Mouse (Mus musculus) intestine, embryonic 16.5 days (tissue): ENCODE measurements at regions not wholly inside any gene's neighbourhood (a gene's known extent, or its start where the extent isn't known, plus 50 kb on each side); places are given as distances from the start of the nearest gene placed in this dataset.

Experiments used
- ATAC-seq: fragments of 200-750 bp; cut with Nextera tagmentation; 2 replicates; pipeline ENCODE4 v1.8.0; 2017; ENCODE audit warnings: moderate TSS enrichment, moderate library complexity
- H3K27ac ChIP-seq: fragments of 300-500 bp; sonication (generic); 2 replicates; pipeline ENCODE4 v1.5.1; 2014; ENCODE audit warnings: mild to moderate bottlenecking, low read length
- H3K27me3 ChIP-seq: fragments of 300-500 bp; sonication (generic); replicated peaks from 2 replicates; pipeline ENCODE4 v1.6.1; 2014; ENCODE audit warnings: low read length, control low read depth, mixed read lengths; ENCODE audit not compliant: control insufficient read depth, insufficient read depth
- H3K36me3 ChIP-seq: fragments of 300-500 bp; sonication (generic); 2 replicates; pipeline ENCODE4 v1.6.1; 2014; ENCODE audit warnings: low read length, control low read depth; ENCODE audit not compliant: control insufficient read depth, insufficient read depth
- H3K4me1 ChIP-seq: fragments of 300-500 bp; sonication (generic); 2 replicates; pipeline ENCODE4 v1.6.1; 2014; ENCODE audit warnings: low read length, control low read depth, mixed read lengths; ENCODE audit not compliant: control insufficient read depth, insufficient read depth
- H3K4me2 ChIP-seq: fragments of 300-500 bp; sonication (generic); 2 replicates; pipeline ENCODE4 v1.6.1; 2014; ENCODE audit warnings: low read depth, low read length, control low read depth
- H3K4me3 ChIP-seq: fragments of 300-500 bp; sonication (generic); 2 replicates; pipeline ENCODE4 v1.5.1; 2014; ENCODE audit warnings: mild to moderate bottlenecking, low read length
- H3K9ac ChIP-seq: fragments of 300-500 bp; sonication (generic); 2 replicates; pipeline ENCODE4 v1.6.1; 2014; ENCODE audit warnings: low read depth, low read length
- H3K9me3 ChIP-seq: fragments of 300-500 bp; sonication (generic); 2 replicates; pipeline ENCODE4 v1.6.1; 2016; ENCODE audit warnings: low read length, control low read depth; ENCODE audit not compliant: control insufficient read depth
- WGBS: fragments of 180-500 bp; shearing (Covaris S2); extraction: QIAGEN DNeasy Blood & Tissue Kit; methylation state at CpG from one replicate; pipeline ENCODE4 v1.1.7; 2014; 5-methylcytosine and 5-hydroxymethylcytosine counted together

DNA sequence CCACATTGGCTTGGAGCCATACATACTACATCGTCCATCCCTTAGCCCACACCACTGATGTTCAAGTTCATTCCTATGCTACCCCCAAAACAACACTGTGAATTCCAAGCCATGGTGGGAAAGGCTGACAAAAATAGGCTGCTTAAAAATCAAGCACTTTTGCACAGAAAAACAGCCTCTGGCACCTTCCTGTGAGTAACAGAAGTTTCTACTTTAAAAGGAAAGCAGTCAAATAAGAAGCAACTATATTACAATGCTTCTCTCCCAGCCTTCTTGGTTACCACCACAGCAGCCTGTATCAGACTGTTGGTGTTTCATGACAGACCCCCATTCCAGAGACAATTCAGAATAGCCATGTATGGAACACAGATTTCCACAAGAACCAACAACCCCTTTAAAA is 890.4 kb upstream of the Gm7489 start:
- Histone ChIP-seq H3K4me1 (no peaks in the 10 kb centered on the region), H3K9me3 (no peaks in the 10 kb centered on the region), H3K9ac (no peak overlapping the region), H3K36me3 (no peaks in the 10 kb centered on the region), H3K27ac (no peak overlapping the region), H3K27me3 (no peaks in the 10 kb centered on the region), H3K4me3 (no peak overlapping the region), H3K4me2 (no peak overlapping the region)
- 76% methylated on average over 1 of the region's 1 CpGs for WGBS
- no peak for ATAC-seq

DNA sequence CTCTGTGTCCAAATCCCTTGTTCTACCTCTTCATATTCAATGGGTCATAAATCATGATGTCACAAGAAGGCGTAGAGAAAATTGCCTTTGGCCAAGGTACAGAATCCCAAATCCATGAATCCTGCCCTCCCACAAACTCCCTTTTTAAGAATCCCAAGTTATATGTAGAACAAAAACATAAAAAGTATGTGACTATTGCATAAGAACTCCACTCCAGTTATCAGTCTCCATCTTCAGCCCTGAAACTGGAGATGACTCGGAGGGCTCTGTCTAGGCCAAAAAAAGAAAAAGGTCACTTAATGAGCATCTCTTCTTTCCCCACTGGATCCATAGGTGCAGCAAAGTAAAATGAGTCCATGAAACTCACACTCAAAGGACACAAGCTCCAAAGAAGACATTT is 885.5 kb upstream of the Gm7489 start:
- Histone ChIP-seq H3K9me3 (no peaks in the 10 kb centered on the region), H3K9ac (no peak overlapping the region), H3K27ac (no peak overlapping the region), H3K36me3 (no peaks in the 10 kb centered on the region), H3K4me3 (no peak overlapping the region), H3K4me1 (no peaks in the 10 kb centered on the region), H3K4me2 (no peak overlapping the region), H3K27me3 (no peaks in the 10 kb centered on the region)
- no peak for ATAC-seq
- 90% methylated on average over 2 of the region's 2 CpGs for WGBS

DNA sequence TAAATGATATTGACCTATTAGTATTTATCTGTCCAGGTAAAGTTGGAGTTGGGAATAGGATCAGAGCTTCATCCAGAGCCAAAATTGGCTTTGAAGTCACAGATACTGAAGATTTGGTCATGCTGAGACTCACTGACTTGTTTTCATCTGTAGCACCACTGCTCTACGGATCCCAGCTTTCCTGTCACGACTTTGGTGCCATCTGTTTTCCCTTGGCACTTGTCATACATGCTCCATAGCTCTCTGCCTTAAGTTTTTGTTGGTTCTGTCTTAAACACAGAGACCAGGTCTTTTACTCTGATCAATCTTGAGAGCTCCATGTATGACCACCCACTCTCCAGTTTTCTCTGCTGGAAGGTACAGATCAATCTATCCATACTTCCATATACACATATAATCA is 884.9 kb upstream of the Gm7489 start:
- Histone ChIP-seq H3K4me3 (no peak overlapping the region), H3K36me3 (no peaks in the 10 kb centered on the region), H3K27ac (no peak overlapping the region), H3K27me3 (no peaks in the 10 kb centered on the region), H3K4me2 (no peak overlapping the region), H3K9me3 (no peaks in the 10 kb centered on the region), H3K9ac (no peak overlapping the region), H3K4me1 (no peaks in the 10 kb centered on the region)
- WGBS: 74% methylated on average over 2 of the region's 2 CpGs
- no peak for ATAC-seq

DNA sequence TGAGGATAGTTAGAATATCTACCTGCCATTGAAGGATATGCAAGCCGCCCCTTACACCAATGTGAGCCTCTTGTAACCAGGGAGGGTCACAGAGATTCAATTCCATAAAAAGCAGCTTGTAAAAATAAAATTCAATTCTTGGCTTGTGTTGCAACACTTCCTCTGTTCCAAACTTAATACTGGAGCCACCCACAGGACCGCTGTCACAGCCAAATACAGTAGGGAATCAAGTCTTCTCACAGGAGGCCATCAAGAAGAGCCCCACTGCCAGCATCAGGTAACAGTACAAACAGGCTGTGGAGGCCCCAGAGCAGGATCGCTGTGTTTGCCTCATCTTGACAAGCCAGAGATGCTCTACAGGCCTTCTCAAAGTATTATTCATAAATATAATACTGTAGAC is 883.3 kb upstream of the Gm7489 start:
- Histone ChIP-seq H3K4me3 (no peak overlapping the region), H3K36me3 (no peaks in the 10 kb centered on the region), H3K9me3 (no peaks in the 10 kb centered on the region), H3K27me3 (no peaks in the 10 kb centered on the region), H3K4me1 (no peaks in the 10 kb centered on the region), H3K27ac (no peak overlapping the region), H3K4me2 (no peak overlapping the region), H3K9ac (no peak overlapping the region)
- ATAC-seq: 0 out of 2 replicates have a peak, but pooled peaks have one; percentile 33
- 76% methylated on average over 3 of the region's 3 CpGs for WGBS

DNA sequence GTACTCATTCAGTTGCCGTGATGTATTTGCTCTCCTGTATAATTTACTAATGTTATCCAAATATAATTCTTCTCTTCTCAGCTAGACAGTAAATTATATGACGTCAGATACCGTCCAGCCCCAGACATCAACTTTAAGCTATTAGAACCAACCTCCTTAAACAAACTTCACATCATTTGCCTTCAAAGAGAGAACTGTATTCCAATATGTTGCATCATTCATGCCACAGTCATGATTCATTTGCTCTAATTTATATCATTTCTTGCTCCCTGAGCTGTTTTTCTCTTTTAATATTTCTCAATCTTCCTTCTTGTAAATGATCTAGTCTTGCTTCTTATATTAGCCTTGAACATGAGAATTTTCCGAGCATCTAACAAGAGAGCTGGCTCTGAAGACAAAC is 882.7 kb upstream of the Gm7489 start:
- no peaks in the 10 kb centered on the region for H3K9me3 ChIP-seq
- H3K9ac ChIP-seq: no peak overlapping the region
- H3K4me2 ChIP-seq: no peak overlapping the region
- ATAC-seq: no peak
- no peak overlapping the region for H3K27ac ChIP-seq
- no peaks in the 10 kb centered on the region for H3K36me3 ChIP-seq
- no peaks in the 10 kb centered on the region for H3K4me1 ChIP-seq
- WGBS: 62% methylated on average over 4 of the region's 4 CpGs
- H3K4me3 ChIP-seq: no peak overlapping the region
- no peaks in the 10 kb centered on the region for H3K27me3 ChIP-seq

DNA sequence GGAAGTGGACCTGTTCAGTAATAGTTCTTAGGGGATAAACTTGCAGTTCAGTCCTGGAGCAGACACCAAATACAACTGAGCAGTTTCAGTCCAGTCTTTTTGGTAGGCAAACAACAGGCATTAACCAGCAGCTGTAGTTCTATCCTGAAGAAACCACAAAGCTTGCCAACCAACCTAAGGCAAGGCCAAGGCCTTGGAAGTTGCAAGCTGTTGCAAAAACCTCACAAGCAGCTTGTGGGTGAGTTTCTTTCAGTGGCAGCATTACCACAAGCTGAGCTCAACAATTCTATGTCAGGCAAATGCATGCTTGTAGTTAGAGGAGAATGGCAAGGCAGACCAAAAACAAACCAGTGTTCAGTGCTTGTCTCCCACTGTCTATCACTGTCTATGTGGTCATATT is 880.6 kb upstream of the Gm7489 start:
- no peak overlapping the region for H3K4me2 ChIP-seq
- H3K27me3 ChIP-seq: no peaks in the 10 kb centered on the region
- H3K9ac ChIP-seq: no peak overlapping the region
- H3K9me3 ChIP-seq: no peaks in the 10 kb centered on the region
- no peak overlapping the region for H3K4me3 ChIP-seq
- ATAC-seq: no peak
- H3K4me1 ChIP-seq: no peaks in the 10 kb centered on the region
- no peak overlapping the region for H3K27ac ChIP-seq
- no peaks in the 10 kb centered on the region for H3K36me3 ChIP-seq

DNA sequence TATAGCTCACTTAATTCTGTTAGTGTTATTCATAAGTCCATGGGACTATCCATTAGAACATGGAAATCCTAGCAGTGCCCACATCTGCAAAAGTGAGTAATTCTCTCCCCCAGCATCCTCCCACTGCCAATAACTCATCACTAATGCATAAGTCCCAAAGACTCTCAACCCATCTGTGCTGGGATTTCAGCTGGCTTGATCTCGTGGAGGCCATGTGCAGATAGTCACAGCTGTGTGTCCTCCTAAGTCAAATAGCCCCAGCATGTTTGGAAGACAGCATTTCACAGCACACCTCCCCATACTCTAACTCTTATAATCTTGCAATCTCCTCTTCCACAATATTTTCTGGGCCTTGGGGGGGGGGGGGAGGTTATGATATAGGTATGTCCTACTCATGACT is 877.9 kb upstream of the Gm7489 start:
- WGBS: 45% methylated on average over 1 of the region's 1 CpGs
- ATAC-seq: no peak

DNA sequence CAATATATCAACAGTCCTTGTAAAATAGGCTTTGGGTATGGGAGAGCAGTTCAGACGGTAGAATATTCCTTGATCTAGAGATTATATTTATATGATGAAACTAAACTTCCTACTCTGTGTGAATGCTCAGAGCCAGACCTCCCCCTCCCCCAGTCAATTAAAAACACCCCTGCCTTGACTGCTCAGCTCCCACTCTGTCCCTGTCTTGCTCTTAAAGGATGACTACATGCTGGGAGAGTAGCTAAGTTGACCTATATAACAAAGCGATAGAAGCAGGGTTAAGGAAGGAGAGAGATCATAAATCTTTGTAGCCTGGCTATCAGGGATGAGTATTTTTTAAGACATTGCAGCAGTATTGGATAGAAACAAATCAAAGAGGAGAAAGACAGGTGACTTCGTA is 875.4 kb upstream of the Gm7489 start:
- Histone ChIP-seq H3K27me3 (no peaks in the 10 kb centered on the region), H3K9ac (no peak overlapping the region), H3K4me2 (no peak overlapping the region), H3K36me3 (no peaks in the 10 kb centered on the region), H3K4me3 (no peak overlapping the region), H3K27ac (no peak overlapping the region), H3K9me3 (no peaks in the 10 kb centered on the region), H3K4me1 (no peaks in the 10 kb centered on the region)
- ATAC-seq: no peak
- WGBS: 76% methylated on average over 3 of the region's 3 CpGs

More for the DNA sequence above, 877.9 kb upstream of the Gm7489 start:
- Histone ChIP-seq H3K27ac (no peak overlapping the region), H3K36me3 (no peaks in the 10 kb centered on the region), H3K9ac (no peak overlapping the region), H3K4me2 (no peak overlapping the region), H3K9me3 (no peaks in the 10 kb centered on the region), H3K4me3 (no peak overlapping the region), H3K27me3 (no peaks in the 10 kb centered on the region), H3K4me1 (no peaks in the 10 kb centered on the region)
